Mouse (Mus musculus) liver, postnatal 0 days (tissue): Measurements from ENCODE around the gene Dntt.

Experiments used
- CTCF ChIP-seq: sonication (generic); IDR thresholded peaks from 2 replicates; pipeline ENCODE4 v1.5.1; 2016; ENCODE audit warnings: antibody characterized with exemption, low read depth
- EP300 ChIP-seq: IDR thresholded peaks from 2 replicates; pipeline ENCODE4 v1.6.1; 2016; ENCODE audit warnings: antibody characterized with exemption, low read depth, mild to moderate bottlenecking

DNA sequence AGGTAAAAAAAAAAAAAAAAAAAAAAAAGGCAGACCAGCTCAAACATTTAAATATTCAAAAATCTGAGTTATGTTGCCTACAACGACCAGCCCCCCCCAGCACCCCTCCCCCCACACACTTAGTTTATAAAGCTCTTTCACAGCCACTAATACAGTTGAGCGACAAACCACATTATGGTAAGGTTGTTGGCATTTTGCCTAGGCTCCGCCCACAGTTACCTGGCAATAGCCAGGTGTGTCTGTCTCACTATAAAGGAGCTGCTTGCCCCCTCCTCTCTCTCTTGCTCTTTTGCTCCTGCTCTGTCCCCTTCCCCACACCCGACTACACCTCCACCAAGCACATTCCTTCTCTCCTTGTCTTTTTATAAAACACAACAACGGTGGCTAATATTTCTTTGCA, 17.4 kb upstream of the Dntt start:
- TF ChIP-seq CTCF: no peak
- no peak for TF ChIP-seq EP300
